Mouse (Mus musculus) intestine, postnatal 0 days (tissue): ENCODE results near the gene Klhl10. TPM values are rescaled to one million over a fixed set of nuclear protein-coding genes. Genes with fewer than 3 reads are reported as not detected.

ENCODE experiments used
- ATAC-seq: fragments of 200-750 bp; cut with Nextera tagmentation; 2 replicates; pipeline ENCODE4 v1.8.0; 2017; ENCODE audit warnings: mild to moderate bottlenecking, moderate TSS enrichment, moderate library complexity
- H3K27ac ChIP-seq: fragments of 300-500 bp; sonication (generic); 2 replicates; pipeline ENCODE4 v1.5.1; 2014; ENCODE audit warnings: mild to moderate bottlenecking, low read depth, low read length, moderate library complexity
- H3K27me3 ChIP-seq: fragments of 300-500 bp; sonication (generic); replicated peaks from 2 replicates; pipeline ENCODE4 v1.6.1; 2014; ENCODE audit warnings: low read length, mixed read lengths; ENCODE audit not compliant: control insufficient read depth, insufficient read depth
- H3K36me3 ChIP-seq: fragments of 300-500 bp; sonication (generic); 2 replicates; pipeline ENCODE4 v1.6.1; 2014; ENCODE audit warnings: mild to moderate bottlenecking, moderate library complexity; ENCODE audit not compliant: control insufficient read depth, insufficient read depth
- H3K4me1 ChIP-seq: fragments of 300-500 bp; sonication (generic); replicated peaks from 2 replicates; pipeline ENCODE4 v1.6.1; 2014; ENCODE audit warnings: antibody characterized with exemption, low read length, mixed read lengths; ENCODE audit not compliant: control insufficient read depth, insufficient read depth
- H3K4me2 ChIP-seq: fragments of 300-500 bp; sonication (generic); replicated peaks from 2 replicates; pipeline ENCODE4 v1.6.1; 2014; ENCODE audit warnings: low read depth, mild to moderate bottlenecking, moderate library complexity
- H3K4me3 ChIP-seq: fragments of 300-500 bp; sonication (generic); 2 replicates; pipeline ENCODE4 v1.5.1; 2014; ENCODE audit warnings: low read depth, low read length
- H3K9ac ChIP-seq: fragments of 300-500 bp; sonication (generic); 2 replicates; pipeline ENCODE4 v1.6.1; 2014; ENCODE audit warnings: mild to moderate bottlenecking, low read depth, low read length
- H3K9me3 ChIP-seq: fragments of 300-500 bp; sonication (generic); 2 replicates; pipeline ENCODE4 v1.6.1; 2016; ENCODE audit warnings: mixed run types; ENCODE audit not compliant: control insufficient read depth
- CTCF ChIP-seq: sonication (generic); IDR thresholded peaks from 2 replicates; pipeline ENCODE4 v1.5.1; 2016; ENCODE audit warnings: low read depth, mild to moderate bottlenecking, control low read depth, antibody characterized with exemption, moderate library complexity
- WGBS: fragments of 180-500 bp; shearing (Covaris S2); extraction: QIAGEN DNeasy Blood & Tissue Kit; methylation state at CpG from one replicate; pipeline ENCODE4 v1.1.7; 2014; 5-methylcytosine and 5-hydroxymethylcytosine counted together
- polyA plus RNA-seq: library from polyadenylated mRNA; unstranded; fragments of >200 nt; fragmentation: Nextera tagmentation; extraction: Ambion mirVana; gene quantifications from 2 replicates; pipeline ENCODE4 v1.2.1, GENCODE M21; 2015

The Klhl10 gene
- polyA plus RNA-seq, 1 experiment from 2014 or later, result 0.13 TPM

- H3K4me3 ChIP-seq, result peak overlapping the region; percentile 87
- H3K9ac ChIP-seq, result peak overlapping the region; percentile 88
- 3% methylated on average over 30 of the region's 30 CpGs for WGBS
- no peaks in the 10 kb centered on the region; the same call in 1 of the 2 replicates for H3K4me1 ChIP-seq
- peak overlapping the region; percentile 95 for H3K4me2 ChIP-seq
- H3K9me3 ChIP-seq, result no peaks in the 10 kb centered on the region
- TF ChIP-seq CTCF, result no peak
- no peaks in the 10 kb centered on the region for H3K27me3 ChIP-seq
- H3K27ac ChIP-seq, result peak overlapping the region; percentile 82
- no peaks in the 10 kb centered on the region; the same call in none of the 2 replicates for H3K36me3 ChIP-seq
- ATAC-seq, result no peak
These were observed 29.9 kb downstream of the Klhl10 start for GRCm38 (mm10) chr11:100471352-100472196.

- Histone ChIP-seq H3K36me3 (peaks cover 7% of the 10 kb centered on the region), H3K27ac (peak within 1 kb of the TSS; percentile 82), H3K4me1 (no peaks in the 10 kb centered on the region; the same call in 1 of the 2 replicates), H3K27me3 (no peaks in the 10 kb centered on the region), H3K9ac (peak within 1 kb of the TSS; percentile 88), H3K9me3 (no peaks in the 10 kb centered on the region), H3K4me2 (peak within 1 kb of the TSS; percentile 95), H3K4me3 (peak within 1 kb of the TSS; percentile 87)
- peak; percentile 88 for ATAC-seq
- under 1% methylated on average over 83 of the region's 83 CpGs for WGBS
- TF ChIP-seq CTCF, result peak; percentile 88
These were observed 30.6 kb downstream of the Klhl10 start, which contains the start of gene Klhl11 for GRCm38 (mm10) chr11:100472197-100472934. Gene Klhl11 (minus strand): TSS chr11:100472741.

GRCm38 (mm10) chr11:100472935-100473295, 31.2 kb downstream of the Klhl10 start:
- 37% methylated on average over 5 of the region's 5 CpGs for WGBS
- TF ChIP-seq CTCF, result no peak
- H3K4me2 ChIP-seq, result peak overlapping the region; percentile 95
- no peaks in the 10 kb centered on the region for H3K9me3 ChIP-seq
- ATAC-seq, result peak; percentile 46
- no peak overlapping the region for H3K9ac ChIP-seq
- H3K27ac ChIP-seq, result no peak overlapping the region
- peaks cover 9% of the 10 kb centered on the region for H3K36me3 ChIP-seq
- no peaks in the 10 kb centered on the region for H3K27me3 ChIP-seq
- no peaks in the 10 kb centered on the region; the same call in 1 of the 2 replicates for H3K4me1 ChIP-seq
- H3K4me3 ChIP-seq, result no peak overlapping the region

- Histone ChIP-seq H3K27ac (no peak overlapping the region), H3K9me3 (no peaks in the 10 kb centered on the region), H3K36me3 (peaks cover 41% of the 10 kb centered on the region), H3K9ac (no peak overlapping the region), H3K4me3 (no peak overlapping the region), H3K4me1 (no peaks in the 10 kb centered on the region), H3K4me2 (no peak overlapping the region), H3K27me3 (no peaks in the 10 kb centered on the region)
- no peak for TF ChIP-seq CTCF
- WGBS, result 77% methylated on average over 5 of the region's 5 CpGs
- ATAC-seq, result no peak
These were observed 34.6 kb downstream of the Klhl10 start for GRCm38 (mm10) chr11:100476281-100476680.

- WGBS, result 53% methylated on average over 7 of the region's 7 CpGs
- H3K36me3 ChIP-seq, result peaks cover 62% of the 10 kb centered on the region
- TF ChIP-seq CTCF, result no peak
These were observed 37.4 kb downstream of the Klhl10 start for GRCm38 (mm10) chr11:100479152-100479551.

GRCm38 (mm10) chr11:100484461-100484860, 42.7 kb downstream of the Klhl10 start:
- no peak overlapping the region for H3K4me3 ChIP-seq
- no peaks in the 10 kb centered on the region for H3K27me3 ChIP-seq
- no peak overlapping the region for H3K4me2 ChIP-seq
- TF ChIP-seq CTCF, result no peak
- 91% methylated on average over 3 of the region's 3 CpGs for WGBS
- no peak overlapping the region for H3K9ac ChIP-seq
- H3K9me3 ChIP-seq, result no peaks in the 10 kb centered on the region
- peaks cover 76% of the 10 kb centered on the region for H3K36me3 ChIP-seq
- no peak overlapping the region for H3K27ac ChIP-seq
- no peak for ATAC-seq
- H3K4me1 ChIP-seq, result no peaks in the 10 kb centered on the region

More at GRCm38 (mm10) chr11:100479152-100479551, 37.4 kb downstream of the Klhl10 start:
- ATAC-seq, result no peak
- Histone ChIP-seq H3K4me2 (no peak overlapping the region), H3K9me3 (no peaks in the 10 kb centered on the region), H3K27ac (no peak overlapping the region), H3K4me3 (no peak overlapping the region), H3K4me1 (no peaks in the 10 kb centered on the region), H3K27me3 (no peaks in the 10 kb centered on the region), H3K9ac (no peak overlapping the region)
